Mouse (Mus musculus) monocyte, adult 5-6 weeks (primary cell): ENCODE measurements around the gene Thbs1. TPM values are rescaled to one million over a fixed set of nuclear protein-coding genes. Genes with fewer than 3 reads are reported as not detected.

ENCODE experiments used
- total RNA-seq: library from RNA; stranded (forward); fragments of 200-1000, 200-491, 200-594 nt; gene quantifications from 3 replicates; pipeline ENCODE4 v1.2.3, GENCODE M21; 2017

The Thbs1 gene
- total RNA-seq, 1 experiment from 2014 or later = 36.2 TPM

Other genes starting within 250 kb of the Thbs1 start
- 0.49 to 2.0 TPM in 2 of 3 replicates, not detected in the other for gene Fsip1, start 145.1 kb downstream of the Thbs1 start, total RNA-seq